Mouse (Mus musculus): ENCODE measurements around the gene Cog3.

DNA sequence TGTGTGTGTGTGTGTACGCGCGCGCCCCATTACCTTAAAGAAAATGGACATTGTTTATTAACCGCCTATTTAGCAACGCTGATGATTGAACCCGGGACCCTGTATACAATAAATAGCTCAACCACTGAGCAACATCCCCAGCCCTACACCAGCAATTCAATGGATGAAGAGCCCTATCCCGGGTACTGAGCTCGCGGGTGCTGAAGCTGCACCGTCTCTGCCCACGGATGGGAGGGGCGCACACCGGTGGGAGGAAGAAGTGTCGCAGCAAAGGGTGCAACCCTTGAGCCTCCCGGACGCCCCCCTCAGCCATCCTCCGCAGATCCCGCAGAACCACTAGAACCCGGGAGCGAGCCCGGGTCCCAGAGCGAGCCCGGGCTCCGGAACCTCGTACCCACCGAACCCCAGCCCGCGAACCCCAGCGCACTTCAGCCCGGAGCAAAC, 32.1 kb upstream of the Cog3 start:
- TF ChIP-seq FLI1 (IDR thresholded peaks at IDR 0.05; ENCODE audit: low read length) = no peak
- TF ChIP-seq GATA1 (IDR thresholded peaks at IDR 0.05; ENCODE audit: borderline replicate concordance, low read length) = no peak

Data from megakaryocyte, embryonic 14.5 days (primary cell).